Mouse (Mus musculus) kidney, adult 10 weeks (tissue): Measurements from ENCODE around the gene Atp1b2. TPM values are rescaled to one million over a fixed set of nuclear protein-coding genes. Genes with fewer than 3 reads are reported as not detected.

Experiments
- polyA plus RNA-seq: library from polyadenylated mRNA; stranded (reverse); fragments of 350-450 nt; fragmentation: Illumina TruSeq; extraction: RNeasy Lipid Tissue Mini Kit (QIAGEN cat#74804); gene quantifications from one replicate; pipeline ENCODE4 v1.2.3, GENCODE M21; 2014; ENCODE audit warnings: low read depth, low replicate concordance

The Atp1b2 gene
- 15.9 TPM for polyA plus RNA-seq

DNA sequence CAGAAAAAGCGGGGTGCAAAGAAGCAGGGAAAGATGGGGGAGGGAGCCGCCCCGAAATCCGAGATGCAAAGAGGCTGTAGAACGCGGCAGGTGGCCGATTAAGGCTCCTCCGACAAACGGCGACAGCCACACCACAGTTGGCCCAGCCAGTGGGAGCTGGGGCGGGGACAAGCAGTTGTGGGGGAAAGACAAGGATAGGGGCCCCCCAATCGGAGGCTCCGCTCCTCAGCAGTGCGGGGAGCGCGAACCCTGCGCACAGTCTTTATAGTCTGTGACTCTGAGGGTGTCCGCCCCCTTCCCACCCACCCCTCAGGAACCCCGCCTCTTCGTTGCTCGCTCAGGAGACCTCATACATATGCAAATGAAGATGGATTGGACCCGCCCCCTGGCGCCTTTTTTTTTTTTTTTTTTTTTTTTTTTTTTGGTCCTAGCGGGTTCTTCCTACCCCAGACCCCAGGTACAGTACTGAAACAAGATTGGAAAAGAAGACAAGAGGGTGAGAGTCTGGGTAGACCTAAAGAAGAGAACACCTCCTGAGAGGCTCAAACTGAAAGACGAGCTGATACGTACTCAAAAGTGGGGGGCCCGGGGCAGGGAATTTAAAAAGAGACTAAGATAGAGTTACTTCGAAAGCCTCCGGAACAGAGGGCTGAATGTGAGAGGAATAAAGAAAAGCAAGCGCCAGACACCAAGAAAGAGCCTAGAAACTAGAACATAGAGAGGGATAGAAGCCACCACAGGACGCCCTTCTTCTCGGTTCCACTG is at the start of gene Atp1b2:
Gene Atp1b2 (minus strand): TSS at position 217 of the 765 bp plus-strand sequence.

DNA sequence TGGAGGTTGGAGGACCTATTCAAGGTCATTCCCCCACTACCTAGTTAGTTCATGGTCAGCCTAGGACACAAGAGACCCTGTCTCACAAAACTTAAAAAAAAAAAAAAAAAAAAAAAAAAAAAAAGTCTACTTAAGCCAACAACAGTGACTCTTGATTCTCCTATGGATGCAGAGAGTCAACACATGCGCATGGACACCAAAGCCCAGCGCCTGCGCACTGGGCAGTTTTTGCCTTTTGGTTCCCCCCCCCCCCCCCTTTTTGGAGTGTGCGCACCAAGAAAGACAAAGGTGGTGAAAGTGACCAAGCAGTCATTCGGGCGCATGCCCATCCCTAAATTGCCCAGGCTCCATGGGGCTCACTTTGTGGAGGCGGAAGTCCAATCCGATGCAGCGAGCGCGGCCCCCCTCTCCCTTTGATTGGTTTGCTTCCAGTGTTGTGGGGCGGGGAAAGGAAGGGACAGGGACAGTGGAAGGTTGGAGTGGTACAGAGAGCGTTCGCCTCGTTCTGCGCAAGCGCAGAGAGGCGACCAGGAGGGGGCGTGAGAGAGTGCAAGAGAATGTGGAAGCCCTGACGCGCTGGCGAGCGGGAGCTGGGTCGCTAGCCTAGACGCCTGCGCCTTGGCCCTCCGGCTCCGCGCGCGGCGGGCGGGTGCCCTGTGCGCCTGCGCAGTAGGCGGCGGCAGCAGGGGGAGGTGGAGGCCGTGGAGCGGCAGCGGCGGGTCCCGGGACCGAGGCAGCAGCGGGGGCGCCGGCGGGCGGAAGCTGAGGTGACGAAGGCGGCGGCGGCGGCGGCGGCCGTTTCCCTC is 26.7 kb upstream of the Atp1b2 start, which contains the start of gene Fxr2:
Gene Fxr2 (plus strand): TSS at position 707 of the 806 bp plus-strand sequence.

DNA sequence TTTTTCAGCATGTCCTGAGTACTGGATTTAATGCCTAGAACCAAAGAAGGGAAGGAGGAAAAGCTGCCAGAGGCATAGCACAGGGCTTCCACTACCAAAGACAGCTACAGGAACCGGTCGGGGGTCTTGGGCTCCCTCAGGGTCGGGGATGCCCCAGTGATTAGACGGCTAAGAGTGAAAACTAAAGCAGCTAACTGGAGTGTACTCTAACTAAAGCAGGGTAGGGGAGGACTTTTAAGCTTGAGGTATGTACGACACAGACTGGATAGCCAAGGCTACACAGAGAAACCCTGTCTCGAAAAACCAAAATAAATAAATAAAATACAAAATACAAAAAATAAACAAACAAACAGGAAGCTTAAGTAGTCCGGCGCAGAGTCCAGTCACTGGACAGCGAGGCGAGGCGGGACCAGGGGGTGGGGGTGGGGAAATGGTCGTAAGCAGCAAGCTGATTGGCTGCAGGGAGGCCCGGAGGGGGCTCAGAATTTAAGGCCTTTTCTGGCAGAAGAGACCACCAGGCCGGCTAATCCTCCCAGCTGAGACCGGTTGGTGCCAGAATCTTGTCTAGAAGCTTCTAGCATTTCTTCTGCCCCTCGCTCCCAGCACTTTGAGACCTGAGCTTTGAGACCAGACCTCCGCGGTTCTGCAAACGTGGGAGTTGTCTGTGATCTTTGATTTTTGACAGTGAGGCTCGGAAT is 16.0 kb upstream of the Atp1b2 start, which contains the start of gene Sat2:
Gene Sat2 (plus strand): TSS at position 454 of the 698 bp plus-strand sequence.

DNA sequence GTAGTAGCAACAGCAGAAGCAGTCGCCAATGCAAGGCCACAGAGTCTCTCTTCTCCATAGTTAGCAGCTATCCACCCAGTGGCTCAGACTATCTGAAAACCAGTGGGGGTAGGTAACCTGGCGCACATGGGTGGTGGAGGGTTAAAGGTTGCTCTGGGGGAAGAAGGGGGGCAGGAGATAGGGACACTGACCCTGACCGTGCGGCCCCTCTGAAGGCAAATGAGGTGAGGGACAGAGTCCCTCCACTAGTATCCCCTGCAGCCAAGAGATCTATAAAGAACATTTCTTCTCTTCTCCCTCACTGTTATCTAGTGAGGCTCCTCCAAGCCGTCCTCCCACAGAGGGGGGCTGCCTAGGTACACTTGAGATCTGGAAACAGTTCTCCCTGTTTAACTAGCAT is 12.1 kb upstream of the Atp1b2 start, which contains the start of gene Shbg:
Gene Shbg (minus strand): TSS at position 101 of the 400 bp plus-strand sequence.

DNA sequence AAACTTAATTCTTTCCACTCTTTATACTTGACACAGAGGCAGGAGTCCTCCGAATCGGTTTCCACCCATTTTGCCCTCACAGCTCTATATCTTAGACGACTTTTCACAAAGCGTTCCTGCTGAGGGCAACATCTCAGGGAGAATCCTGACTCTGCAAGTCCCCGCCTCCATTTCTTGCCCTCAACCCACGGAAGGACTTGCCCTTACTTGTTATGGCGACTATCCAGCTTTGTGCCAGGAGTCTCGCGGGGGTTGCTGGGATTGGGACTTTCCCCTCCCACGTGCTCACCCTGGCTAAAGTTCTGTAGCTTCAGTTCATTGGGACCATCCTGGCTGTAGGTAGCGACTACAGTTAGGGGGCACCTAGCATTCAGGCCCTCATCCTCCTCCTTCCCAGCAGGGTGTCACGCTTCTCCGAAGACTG is 25.6 kb downstream of the Atp1b2 start, which contains the start of the genes Wrap53 and Trp53:
Gene Wrap53 (minus strand): TSS at position 165 of the 424 bp plus-strand sequence.
Gene Trp53 (plus strand): TSS at position 269 of the 424 bp plus-strand sequence.

DNA sequence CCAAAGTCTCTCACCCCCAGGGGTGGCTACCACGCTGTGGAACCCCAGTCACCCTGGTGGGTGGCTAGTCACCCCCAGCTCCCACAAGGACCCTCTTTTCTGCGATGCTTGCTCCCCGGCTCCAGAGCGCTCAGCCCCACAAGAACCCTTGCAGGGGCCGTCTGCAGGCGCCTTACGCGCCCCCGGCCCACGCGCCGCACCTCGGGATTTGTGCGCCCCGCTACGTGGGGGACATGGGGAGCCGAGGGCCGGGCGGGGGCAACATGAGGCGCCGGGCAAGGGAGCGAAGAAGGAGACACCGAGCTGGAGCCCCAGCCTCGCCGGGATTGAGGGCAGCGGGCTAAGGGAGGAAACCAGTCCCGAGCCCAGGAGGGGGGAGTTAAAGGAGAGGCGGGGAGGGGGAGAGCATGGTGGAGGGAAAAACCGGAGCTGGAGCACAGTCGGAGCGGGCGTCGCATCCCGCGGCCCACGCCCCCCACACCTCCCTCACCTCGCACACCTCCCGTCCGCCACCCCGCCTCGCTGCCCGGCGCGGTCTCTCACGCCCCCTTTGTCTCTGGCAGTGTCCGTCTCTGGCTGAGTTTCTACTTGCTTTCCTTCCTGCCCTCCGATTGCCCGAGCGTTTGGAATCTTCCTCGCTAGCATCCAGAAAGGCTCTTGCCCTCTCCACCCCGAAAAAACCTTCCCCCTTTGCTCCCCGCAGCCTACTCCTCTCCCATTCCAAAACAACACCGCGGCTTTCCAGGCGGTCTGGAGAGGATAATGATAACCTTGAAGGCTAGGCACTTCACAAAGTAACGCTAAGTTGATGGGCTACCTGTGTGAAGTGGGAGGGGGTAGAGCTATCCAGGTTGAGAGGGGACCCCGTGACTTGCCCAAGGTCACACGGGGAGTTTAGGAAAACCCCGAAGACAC is 45.6 kb downstream of the Atp1b2 start, which contains the start of gene Efnb3:
Gene Efnb3 (minus strand): TSS at position 355 of the 915 bp plus-strand sequence.

Other genes starting within 250 kb of the Atp1b2 start
- 20.4 TPM for gene Chd3, start 236.5 kb downstream of the Atp1b2 start, polyA plus RNA-seq
- 4.1 TPM for gene Naa38, start 210.5 kb downstream of the Atp1b2 start, polyA plus RNA-seq
- 41.9 TPM for gene Cyb5d1, start 210.3 kb downstream of the Atp1b2 start, polyA plus RNA-seq
- gene Tmem88, start 207.7 kb downstream of the Atp1b2 start, polyA plus RNA-seq: 0.65 TPM
- gene Kdm6b, start 192.3 kb downstream of the Atp1b2 start, polyA plus RNA-seq: 2.0 TPM
- not detected for gene Dnah2, start 56.8 kb downstream of the Atp1b2 start, polyA plus RNA-seq
- not detected for gene Efnb3, start 45.7 kb downstream of the Atp1b2 start, polyA plus RNA-seq
- 2.1 TPM for gene Wrap53, start 25.7 kb downstream of the Atp1b2 start, polyA plus RNA-seq
- gene Trp53, start 25.6 kb downstream of the Atp1b2 start, polyA plus RNA-seq: 2.5 TPM
- 0.32 TPM for gene Shbg, start 12.0 kb upstream of the Atp1b2 start, polyA plus RNA-seq
- 7.5 TPM for gene Sat2, start 16.1 kb upstream of the Atp1b2 start, polyA plus RNA-seq
- 9.5 TPM for gene Fxr2, start 27.0 kb upstream of the Atp1b2 start, polyA plus RNA-seq
- gene Sox15, start 49.4 kb upstream of the Atp1b2 start, polyA plus RNA-seq: not detected
- gene Mpdu1, start 56.7 kb upstream of the Atp1b2 start, polyA plus RNA-seq: 16.5 TPM
- gene Cd68, start 60.2 kb upstream of the Atp1b2 start, polyA plus RNA-seq: 1.3 TPM
- gene Eif4a1, start 66.5 kb upstream of the Atp1b2 start, polyA plus RNA-seq: 371 TPM
- 58.9 TPM for gene Senp3, start 76.1 kb upstream of the Atp1b2 start, polyA plus RNA-seq
- gene Tnfsf13, start 79.8 kb upstream of the Atp1b2 start, polyA plus RNA-seq: 5.9 TPM
- gene Tnfsf12, start 89.9 kb upstream of the Atp1b2 start, polyA plus RNA-seq: 2.4 TPM
- gene Tnfsfm13, start 90.2 kb upstream of the Atp1b2 start, polyA plus RNA-seq: 1.1 TPM
- gene Polr2a, start 152.7 kb upstream of the Atp1b2 start, polyA plus RNA-seq: 20.8 TPM
- not detected for gene Slc35g3, start 156.0 kb upstream of the Atp1b2 start, polyA plus RNA-seq
- gene Zbtb4, start 160.0 kb upstream of the Atp1b2 start, polyA plus RNA-seq: 16.5 TPM
- 3.2 TPM for gene Chrnb1, start 190.0 kb upstream of the Atp1b2 start, polyA plus RNA-seq
- 3.0 TPM for gene Fgf11, start 195.9 kb upstream of the Atp1b2 start, polyA plus RNA-seq
- 6.4 TPM for gene Tmem102, start 199.7 kb upstream of the Atp1b2 start, polyA plus RNA-seq
- gene Gm39566, start 209.4 kb upstream of the Atp1b2 start, polyA plus RNA-seq: not detected
- gene Spem2, start 212.5 kb upstream of the Atp1b2 start, polyA plus RNA-seq: not detected
- gene Spem1, start 216.2 kb upstream of the Atp1b2 start, polyA plus RNA-seq: not detected
- 0.20 TPM for gene Nlgn2, start 231.8 kb upstream of the Atp1b2 start, polyA plus RNA-seq
- gene Tmem256, start 232.6 kb upstream of the Atp1b2 start, polyA plus RNA-seq: 42.3 TPM
- gene Plscr3, start 240.4 kb upstream of the Atp1b2 start, polyA plus RNA-seq: 0.77 TPM